Mouse (Mus musculus) heart, adult 11 months (tissue): ENCODE measurements around the gene Col8a1.

Experiments
- DNase-seq: peaks from one replicate; pipeline ENCODE4 v3.0.0; 2022

Gene Col8a1

DNA sequence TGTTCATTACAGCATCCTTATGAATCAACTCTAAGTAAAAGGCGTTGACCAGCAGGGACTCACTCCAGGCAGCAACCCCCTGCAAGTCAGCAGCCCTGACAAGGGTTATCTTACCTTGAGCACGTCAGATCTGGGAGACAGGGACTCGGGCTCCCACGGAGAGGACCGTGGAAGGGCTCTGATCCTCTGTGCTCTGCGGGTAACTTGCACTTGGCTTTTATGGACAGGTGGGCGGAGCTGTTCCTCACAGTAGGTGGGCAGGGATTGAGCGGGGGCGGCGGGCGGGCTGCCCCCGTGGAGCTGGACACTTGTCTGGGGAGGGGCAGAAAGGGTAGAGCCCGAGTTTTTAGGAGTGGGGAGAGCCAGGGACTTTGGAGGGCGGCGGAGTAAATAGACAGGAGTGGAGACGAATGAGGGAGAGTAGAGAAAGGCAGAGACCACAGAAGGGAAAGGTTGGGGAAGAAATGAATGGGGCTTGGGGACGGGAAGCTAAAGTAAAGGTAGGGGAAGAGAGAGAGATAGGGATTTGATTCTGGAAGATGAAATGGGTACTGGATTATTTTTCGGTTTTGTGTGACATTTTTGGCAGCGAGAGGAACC is at the start of gene Col8a1:
Gene Col8a1 (minus strand): TSS at position 212 of the 600 bp plus-strand sequence.
- peak; percentile 97 for DNase-seq

DNA sequence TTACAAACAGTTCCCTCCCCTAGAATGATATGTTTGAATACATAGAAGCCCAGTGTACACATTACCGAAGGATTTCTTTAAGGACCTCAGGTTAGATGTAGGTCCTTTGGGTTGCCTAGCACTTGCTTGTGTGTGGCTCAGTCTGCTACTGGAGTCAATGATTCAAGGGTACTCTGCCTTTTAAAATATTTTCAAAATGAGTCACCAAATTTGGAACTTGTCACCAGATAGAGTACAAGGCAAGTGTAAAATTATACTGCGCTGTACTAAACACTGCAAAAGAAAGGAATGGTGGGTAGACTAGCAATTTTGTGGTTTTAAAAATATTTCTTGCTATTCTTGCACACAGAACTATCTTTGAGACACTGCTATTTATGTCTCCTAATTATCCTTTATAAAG is 47.3 kb upstream of the Col8a1 start:
- DNase-seq: no peak

DNA sequence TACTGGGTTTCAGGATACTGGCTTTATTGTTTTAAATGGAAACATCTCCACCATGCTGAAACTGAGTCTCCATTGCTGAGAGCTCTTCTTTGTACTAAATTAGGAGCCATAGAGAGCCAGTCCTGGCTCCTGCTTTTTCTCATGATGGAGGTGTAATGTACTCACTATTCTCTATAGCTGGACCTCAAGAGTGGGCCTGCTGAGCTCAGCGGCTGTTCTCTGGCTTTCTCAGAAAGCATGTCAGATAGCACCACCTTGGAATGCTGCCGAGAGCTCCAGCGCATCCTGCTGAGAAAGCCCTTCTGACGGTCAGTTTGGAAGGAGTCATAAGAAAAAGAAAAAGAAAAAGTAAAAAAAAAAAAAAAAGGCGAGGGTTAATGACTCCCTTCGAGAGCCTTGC is 41.8 kb upstream of the Col8a1 start:
- peak; percentile 83 for DNase-seq

DNA sequence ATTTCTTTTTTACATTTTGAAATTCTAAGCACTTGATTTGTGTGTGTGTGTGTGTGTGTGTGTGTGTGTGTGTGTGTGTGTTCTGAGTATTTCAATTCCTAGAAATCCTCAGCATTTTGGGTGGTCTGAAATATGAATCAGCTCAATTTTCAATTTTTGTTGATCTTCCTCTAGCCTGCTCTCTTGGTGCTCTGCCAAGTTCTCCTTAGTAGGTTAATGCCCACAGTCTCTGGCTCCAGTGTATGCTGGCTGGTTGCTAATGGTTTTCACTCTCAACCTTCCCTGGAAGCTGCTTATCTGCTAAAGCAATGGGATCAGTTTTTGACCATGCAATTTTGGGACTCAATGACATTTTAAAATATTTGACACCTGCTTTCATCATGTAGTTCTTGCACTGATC is 24.5 kb upstream of the Col8a1 start:
- no peak for DNase-seq

DNA sequence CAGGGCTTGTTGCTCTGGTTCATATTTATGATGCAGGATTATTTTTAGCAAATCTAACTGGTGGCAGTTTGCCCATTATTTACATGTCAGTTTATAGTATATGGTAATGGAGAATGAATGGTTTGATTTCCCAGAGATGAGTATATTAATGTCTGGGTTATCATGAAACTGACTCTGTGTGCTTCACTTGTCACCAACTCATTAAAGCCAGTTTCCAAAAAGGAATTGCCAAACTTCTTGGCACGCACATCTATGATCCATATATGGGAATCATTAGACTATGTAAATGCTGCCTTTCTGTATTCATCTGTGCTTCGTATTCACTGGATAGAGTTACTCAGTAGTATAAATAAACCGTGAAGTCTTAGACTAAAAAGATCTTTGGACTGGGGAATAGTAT is 11.1 kb upstream of the Col8a1 start:
- DNase-seq: no peak

DNA sequence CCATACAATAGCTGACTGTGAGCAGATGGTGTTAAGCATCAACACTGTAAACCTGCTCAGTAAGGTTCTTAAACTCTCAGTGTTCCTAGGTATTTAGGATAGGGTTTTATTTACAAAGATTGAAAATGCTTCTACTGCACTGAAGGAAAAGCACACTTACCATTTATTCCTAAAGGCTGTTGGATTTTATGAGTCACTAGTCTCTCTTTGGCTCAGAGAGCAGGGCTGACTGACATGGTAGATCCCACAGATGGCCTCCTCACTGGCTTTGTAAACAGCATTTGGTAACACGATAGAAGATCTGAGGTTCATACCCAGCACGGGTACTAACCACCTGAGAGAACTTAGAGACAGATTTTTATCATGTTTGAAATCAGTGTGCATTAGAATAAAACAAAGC is 5.3 kb upstream of the Col8a1 start:
- DNase-seq: no peak

DNA sequence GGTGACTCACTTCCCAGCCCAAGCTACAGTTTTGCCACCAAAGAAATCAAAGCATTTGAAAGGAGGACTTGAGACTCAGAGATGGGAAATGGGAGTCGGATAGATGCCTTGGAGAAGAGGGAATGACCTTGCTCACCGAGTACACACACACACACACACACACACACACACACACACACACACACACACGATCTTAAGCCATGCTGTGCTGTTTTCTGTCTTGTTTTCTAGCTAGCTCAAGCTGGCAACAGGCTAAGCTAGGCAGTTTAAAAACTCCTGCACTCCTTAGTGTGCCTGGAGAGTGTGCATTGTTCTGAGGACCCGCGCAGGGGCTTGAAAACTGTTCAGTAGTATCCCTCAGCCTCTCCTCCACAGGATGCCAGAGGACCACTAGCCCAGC is 1.2 kb upstream of the Col8a1 start:
- peak; percentile 77 for DNase-seq

DNA sequence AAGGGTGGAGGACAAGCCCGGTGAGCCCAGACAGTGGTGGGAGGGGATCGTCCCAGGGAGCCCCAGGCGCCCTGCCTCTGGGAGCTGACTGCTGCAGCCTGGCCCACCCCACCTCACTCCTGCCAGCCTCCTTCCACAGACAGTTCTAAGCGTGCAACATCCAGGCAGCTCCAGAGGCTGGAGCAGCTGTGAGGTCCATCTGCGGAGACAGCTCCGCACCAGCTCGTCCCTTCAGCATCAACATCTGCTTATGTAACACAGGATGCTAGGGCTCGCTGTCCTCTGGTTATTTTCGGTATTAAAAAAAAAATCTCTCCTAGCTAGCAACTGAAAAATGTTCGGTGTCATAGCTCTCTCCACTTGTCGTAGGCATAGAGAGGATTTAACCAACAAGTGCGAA is 704 bp upstream of the Col8a1 start:
- DNase-seq: peak; percentile 97

DNA sequence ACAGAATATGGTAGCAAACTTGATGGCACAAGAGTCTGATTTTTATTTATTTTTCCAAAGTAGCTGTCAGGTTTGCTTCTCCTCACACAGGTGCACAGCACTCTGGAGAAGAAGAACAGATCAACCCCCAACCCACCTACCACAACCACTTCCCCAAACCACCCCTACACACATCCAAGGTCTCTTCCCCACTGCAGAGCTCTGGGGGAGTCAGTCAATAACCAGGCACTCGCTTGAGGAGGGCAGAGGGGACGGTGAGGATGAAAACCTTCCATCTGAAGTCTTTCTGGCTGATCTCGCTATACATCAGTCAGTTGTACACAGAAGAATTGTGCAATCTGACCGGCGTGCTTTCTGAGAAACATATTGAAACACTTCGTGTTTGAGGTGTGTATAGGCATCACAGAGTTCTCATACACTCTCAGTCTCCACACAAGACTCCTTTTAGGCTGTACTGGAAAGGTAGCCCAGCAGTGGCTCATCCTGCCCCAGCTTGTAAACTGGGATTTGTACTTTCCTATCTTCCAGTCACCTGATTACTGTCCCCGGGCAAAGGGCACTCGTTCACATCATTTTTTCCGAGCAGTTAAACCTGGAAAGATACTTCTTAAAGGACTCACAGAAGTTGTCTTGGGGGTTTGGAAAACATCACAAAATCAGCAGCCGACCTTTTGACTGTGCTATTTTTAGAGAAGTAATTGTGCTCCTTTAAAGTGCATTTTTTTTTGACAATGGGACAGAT is 827 bp downstream of the Col8a1 start:
- peak; percentile 88 for DNase-seq

DNA sequence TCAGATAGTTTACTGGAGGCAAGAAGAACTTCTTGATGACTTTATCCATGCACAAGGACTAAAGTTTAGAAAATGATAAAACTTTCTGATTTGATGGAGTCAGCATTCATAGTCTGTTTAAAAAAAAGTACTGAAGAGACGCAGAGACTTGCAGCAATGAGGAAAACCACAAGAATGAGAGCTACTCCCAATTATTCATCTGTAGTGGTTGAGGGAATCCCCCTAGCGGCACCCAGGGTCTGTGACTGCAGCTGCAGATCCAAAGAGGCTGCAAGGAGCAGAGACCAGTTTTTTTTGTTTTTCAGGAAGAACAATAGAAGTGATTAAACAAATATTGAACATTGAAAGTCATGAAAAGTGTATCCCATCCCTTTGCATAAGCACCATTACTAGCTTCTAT is 4.0 kb downstream of the Col8a1 start:
- DNase-seq: peak; percentile 69

DNA sequence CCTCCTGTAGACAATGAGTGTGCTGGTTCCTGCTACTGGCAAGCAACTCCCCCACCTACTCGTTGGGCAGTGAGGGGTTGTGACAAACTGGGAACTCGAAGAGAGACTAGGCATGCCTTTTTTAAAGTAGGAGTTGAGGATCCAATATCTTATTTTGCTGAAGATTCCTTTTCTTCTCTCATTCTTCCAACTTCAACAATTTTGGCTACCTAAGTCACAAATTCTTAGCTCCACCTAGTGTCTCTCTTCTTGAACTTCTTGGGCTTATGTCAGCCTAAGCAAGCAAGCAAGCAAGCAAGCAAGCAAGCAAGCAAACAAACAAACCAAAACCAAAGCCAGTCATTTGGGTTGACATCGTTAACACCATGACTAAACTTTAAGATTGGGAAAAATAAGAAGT is 6.4 kb downstream of the Col8a1 start:
- DNase-seq: no peak

DNA sequence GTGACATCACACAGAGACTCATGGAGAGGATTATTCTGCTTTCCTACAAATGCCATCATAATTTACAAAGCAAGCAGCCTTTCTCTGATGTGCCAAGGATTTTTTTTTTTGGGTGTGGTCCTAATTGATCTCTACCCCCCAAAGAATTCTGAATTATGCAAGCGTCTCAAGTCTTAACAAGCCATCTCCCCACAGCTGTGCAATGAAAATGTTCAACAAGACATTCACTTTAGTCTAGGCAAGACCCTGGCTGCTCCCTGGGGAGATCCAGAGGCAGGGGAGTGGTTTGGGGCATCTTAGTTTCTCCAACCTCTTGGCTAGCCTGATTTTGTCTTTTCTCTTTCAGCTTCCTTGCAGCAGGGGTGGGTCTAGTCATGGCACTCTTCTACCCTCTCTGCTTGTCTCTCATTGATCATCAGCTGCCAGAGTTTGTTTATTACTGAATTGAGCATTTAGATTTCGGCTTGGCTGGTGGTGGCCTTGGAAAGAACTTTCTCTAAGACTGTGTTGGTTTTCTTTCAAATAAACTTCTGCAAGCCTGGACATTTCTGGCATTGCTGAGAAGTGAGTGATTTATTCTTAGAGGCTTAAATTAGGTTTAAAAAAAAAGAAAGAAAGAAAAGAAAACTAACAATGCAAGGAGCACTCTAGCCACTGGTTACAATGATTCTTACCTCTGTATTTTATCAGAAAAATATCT is 7.0 kb downstream of the Col8a1 start:
- peak; percentile 85 for DNase-seq

DNA sequence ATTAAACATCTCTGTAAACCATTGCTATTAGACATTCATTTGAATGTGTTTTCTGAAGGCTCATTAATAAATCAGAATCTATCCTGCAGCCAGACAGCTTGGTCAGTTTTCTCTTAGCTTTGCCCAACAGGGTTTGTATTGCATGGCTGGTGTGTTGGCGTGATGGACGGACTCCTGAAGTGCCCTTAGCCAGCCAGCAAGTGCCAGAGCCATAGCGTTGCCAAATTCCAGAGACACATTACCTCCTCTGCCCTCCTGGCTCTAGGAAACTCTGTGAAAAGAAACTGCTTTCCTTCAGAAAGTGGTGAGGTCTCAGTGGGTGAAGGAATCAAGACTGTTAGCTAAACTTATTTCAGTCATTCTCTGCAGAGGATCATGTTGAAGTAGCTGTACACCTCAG is 14.4 kb downstream of the Col8a1 start:
- peak; percentile 66 for DNase-seq

DNA sequence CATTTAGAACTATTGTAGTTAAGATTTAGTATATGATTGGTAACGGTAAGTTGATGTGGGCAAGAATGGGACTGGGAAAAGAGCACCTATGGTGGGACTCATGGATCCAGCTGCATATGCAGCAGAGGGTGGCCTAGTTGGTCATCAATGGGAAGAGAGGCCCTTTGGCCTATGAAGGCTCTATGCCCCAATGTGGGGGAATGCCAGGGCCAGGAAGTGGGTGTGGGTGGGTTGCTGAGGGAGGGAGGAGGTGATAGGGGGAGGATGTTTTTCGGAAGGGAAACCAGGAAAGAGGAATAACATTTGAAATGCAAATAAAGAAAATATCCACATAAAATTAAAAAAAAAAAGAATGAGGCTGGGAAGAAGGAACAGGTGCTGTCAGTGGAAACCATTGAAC is 19.6 kb downstream of the Col8a1 start:
- DNase-seq: peak; percentile 59

DNA sequence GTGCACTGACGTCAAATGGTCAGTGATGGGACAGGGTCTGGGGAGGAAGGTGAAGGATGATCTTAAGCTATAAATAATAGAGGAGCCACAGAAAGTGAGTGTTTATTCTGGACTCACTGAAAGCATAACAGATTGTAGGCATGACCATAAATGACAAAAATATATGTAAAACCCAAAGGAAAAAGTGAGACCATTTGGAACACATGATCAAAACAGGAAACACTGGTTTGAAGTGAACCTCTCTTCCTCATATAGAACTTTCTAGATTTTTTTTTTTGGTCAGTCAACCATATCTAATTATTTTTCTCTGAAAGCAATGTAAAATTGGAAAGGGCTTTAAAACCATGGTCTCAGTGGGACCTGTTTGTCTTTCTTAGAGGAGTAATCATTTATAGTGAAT is 21.0 kb downstream of the Col8a1 start:
- no peak for DNase-seq

DNA sequence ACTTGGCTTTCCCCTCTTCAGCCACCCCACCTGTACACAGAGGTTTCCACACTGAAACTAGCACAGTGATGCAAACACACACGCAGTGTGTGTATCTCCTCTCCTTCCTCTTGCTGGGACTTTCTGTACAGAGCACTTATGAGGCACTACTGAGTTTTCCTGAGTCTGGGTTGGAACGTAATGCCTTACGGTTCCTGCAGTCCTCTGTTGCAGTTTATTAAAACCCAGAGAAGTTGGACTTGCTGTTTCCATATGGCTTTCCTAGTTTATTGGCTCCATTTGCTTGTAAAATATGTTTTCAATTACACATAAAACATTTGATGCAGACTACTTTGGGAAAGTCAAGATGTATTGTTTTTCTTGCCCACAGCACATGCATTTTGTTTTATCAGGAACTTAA is 21.4 kb downstream of the Col8a1 start:
- DNase-seq: no peak

DNA sequence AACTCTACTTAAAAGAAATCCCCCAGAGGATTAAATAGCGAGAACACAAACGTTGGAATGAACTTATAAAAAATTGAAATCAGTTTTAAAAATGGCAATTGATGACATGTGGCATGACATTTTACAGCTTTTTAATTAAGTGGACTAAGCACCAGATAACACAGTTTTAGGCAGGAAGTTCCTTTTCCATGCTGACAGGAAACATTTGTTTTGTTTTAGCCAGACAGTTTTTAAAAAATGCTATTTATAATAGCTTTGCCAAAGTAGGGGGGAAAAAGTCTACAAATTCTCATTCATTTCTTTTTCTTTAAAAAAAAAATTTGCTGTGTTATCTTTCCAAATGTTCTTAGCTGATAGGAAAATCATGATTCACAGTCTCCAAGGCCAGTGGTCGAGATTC is 29.6 kb downstream of the Col8a1 start:
- no peak for DNase-seq

DNA sequence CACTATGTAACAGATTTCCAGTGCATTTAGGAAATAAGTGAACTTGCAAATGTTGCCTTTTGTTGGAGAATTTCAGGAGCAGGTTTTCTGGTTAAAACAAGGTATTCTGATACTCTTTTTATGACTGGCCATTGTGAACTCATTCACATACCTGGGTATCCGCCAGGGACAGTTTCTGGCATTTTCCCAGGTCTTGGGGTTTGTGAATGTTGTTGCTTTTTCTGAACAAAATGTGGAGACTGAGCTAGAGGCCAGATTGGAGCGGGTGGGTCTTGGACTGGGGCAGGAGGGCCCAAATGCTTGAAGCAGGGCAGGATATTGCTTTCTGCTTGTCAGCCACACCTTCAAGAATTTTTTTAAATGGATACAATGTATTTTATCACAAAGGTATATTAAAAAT is 35.6 kb downstream of the Col8a1 start:
- peak; percentile 86 for DNase-seq

DNA sequence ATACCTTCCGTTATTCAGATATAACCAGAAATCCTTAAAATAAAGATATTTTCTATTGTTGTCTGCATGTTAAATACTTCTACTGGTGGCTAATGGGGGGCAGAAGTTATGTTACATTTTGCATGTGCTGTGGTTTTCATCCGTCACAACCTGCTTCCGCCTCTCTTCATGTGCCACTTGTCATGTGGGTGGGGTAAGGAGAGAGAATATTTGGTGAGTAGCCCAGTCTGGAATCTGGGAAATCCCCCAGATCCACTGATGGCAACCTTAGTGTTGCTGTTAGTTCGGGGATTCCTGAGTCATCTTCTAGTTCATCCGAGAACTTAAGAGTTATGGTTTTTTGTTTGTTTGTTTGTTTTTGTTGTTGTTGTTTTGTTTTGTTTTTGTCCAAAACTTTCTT is 55.8 kb downstream of the Col8a1 start:
- DNase-seq: no peak

DNA sequence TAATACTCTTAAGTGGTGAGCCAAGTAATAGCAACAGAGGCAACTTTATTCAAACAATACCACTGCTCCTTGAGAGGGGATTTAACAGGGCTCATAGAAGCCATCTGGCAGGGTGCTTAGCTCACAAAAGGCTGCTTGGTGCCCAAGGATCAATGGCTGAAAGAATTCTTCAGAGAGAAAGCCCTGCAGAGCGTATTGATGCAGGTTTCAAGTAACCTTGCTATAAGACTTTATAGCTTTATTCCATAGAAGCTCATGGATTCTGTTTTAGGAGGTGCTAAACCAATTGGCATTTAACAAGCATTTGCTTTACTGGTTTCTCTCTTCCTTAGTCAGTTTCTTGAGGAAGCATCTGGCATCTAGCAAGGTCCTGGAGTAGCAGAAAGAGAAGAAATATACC is 59.8 kb downstream of the Col8a1 start:
- no peak for DNase-seq

DNA sequence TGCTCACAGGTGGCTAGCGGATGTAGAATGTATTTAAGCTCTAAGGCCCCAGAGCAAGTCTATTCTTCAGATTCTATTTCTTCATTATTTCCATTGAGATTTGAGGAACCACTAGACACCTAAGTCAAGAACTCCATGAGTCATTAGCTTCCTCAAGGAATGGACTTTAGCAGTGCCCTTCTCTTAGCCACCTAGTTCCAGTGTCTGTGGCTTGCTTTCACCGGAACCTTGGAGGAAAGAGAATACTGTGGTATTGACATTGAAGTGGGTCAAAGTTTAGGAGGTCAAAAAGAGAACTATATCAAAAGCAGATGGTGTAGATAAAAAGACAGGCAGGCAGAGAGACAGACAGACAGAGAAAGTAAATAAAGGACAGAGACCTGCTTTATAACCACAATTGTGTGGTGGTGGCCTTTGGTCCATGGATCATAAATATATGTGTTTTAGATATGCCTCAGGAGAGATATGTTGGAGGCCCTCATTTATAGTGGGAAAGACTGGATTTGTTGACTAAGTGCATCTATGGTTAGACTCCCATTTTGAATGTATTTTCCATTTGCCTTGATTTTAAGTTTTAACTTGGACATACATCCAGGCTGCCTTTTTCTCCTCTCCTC is 60.5 kb downstream of the Col8a1 start:
- no peak for DNase-seq

DNA sequence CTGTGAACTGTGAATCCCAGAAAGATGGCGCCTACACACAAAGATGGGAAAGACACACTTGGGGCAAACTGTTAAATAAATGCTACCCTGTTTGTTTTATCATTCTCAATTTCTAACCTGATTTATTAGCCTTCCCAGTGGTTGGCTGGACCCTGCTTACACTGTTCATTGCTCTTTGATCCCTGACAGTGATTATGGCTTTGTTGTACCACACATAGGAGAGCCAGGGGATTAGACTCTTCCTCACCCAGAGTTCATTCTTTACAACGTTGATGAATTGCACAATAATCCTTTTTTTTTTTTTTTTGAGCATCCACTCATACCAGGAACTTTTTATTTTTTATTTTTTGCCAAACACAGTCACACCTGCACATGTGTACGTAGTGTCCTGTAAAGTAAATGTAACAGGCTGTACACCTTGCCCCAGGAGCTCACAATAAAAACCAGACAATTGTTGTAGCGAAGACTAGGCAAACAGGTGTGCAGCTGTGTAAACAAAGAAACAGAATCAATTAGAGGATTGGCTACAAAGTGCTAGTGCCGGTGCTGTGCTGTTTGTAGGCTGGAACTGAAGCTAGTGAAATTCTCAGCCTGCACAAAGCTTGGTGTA is 68.6 kb downstream of the Col8a1 start:
- DNase-seq: no peak

DNA sequence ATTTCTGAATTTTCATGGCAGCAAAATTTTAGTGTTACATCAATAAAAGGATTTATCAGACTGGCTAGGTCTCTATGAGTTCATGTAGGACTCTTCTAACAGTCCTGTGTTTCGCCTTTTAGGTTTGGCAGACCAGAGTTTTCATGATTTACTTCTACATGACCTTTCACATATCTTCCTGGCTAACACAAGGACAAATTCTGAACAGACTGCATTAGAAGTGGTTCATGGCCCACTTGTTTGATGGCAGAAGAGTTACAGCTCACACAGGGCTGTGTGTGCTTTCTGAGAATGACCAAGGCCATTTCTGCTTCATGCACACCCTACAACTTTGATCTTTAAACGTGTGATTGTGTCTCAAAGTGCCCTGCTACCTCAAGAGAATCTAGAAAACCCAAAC is 82.3 kb downstream of the Col8a1 start:
- no peak for DNase-seq
